Mouse (Mus musculus) thymus, adult 2 months (tissue): ENCODE results near the gene Ifi27. TPM values are rescaled to one million over a fixed set of nuclear protein-coding genes. Genes with fewer than 3 reads are reported as not detected.
"Not testable (repeated sequence)": the region's sequence is repeated elsewhere in the genome, so short reads cannot be mapped to it uniquely, and the experiment has no call there.

Experiments
- DNase-seq: peaks from one replicate; pipeline ENCODE4 v3.0.0; 2021
- H3K27ac ChIP-seq: fragments of 200-500 bp; 2 replicates; pipeline ENCODE4 v1.5.1; 2012; ENCODE audit warnings: low read length, control low read depth; ENCODE audit not compliant: control insufficient read depth, insufficient read depth
- H3K27me3 ChIP-seq: fragments of 200-500 bp; 2 replicates; pipeline ENCODE4 v1.6.1; 2012; ENCODE audit warnings: mild to moderate bottlenecking, low read length, moderate library complexity, mixed read lengths; ENCODE audit not compliant: control insufficient read depth, insufficient read depth
- H3K36me3 ChIP-seq: fragments of 200-500 bp; 2 replicates; pipeline ENCODE4 v1.6.1; 2012; ENCODE audit warnings: mild to moderate bottlenecking, low read length, moderate library complexity; ENCODE audit not compliant: control insufficient read depth, insufficient read depth
- H3K4me1 ChIP-seq: fragments of 200-500 bp; replicated peaks from 2 replicates; pipeline ENCODE4 v1.6.1; 2012; ENCODE audit warnings: low read length; ENCODE audit not compliant: control insufficient read depth, insufficient read depth
- H3K4me3 ChIP-seq: fragments of 200-500 bp; 2 replicates; pipeline ENCODE4 v1.5.1; 2012; ENCODE audit warnings: mild to moderate bottlenecking, low read length, control low read depth, moderate library complexity; ENCODE audit not compliant: control insufficient read depth, insufficient read depth
- CTCF ChIP-seq: fragments of 200-500 bp; IDR thresholded peaks from 2 replicates; pipeline ENCODE4 v1.5.1; 2012; ENCODE audit warnings: mild to moderate bottlenecking, control low read depth, low read length, moderate library complexity, borderline replicate concordance; ENCODE audit not compliant: control insufficient read depth, poor library complexity, insufficient read depth; ENCODE audit errors: extremely low read depth
- POLR2A ChIP-seq: fragments of 200-500 bp; IDR thresholded peaks from 2 replicates; pipeline ENCODE4 v1.6.1; 2012; ENCODE audit warnings: mild to moderate bottlenecking, low read length, control low read depth, moderate library complexity; ENCODE audit not compliant: control insufficient read depth, poor library complexity, insufficient read depth; ENCODE audit errors: extremely low read depth
- WGBS: fragments of 180-500 bp; shearing (Covaris S2); methylation state at CpG from one replicate; pipeline ENCODE4 v1.1.7; 2018; 5-methylcytosine and 5-hydroxymethylcytosine counted together
- polyA plus RNA-seq: library from polyadenylated mRNA; depleted of rRNA; stranded (reverse); fragments of >200 nt; gene quantifications from 2 replicates; pipeline ENCODE4 v1.2.3, GENCODE M21; 2012

Gene Ifi27
- polyA plus RNA-seq, 1 experiment = 540 TPM

- Histone ChIP-seq H3K27ac (no peak overlapping the region), H3K36me3 (peaks cover 3% of the 10 kb centered on the region; the same call in 1 of the 2 replicates), H3K4me3 (no peak overlapping the region), H3K27me3 (no peaks in the 10 kb centered on the region), H3K4me1 (no peaks in the 10 kb centered on the region; the same call in 1 of the 2 replicates)
- DNase-seq = no peak
- TF ChIP-seq POLR2A (no peak), CTCF (no peak)
- 91% methylated on average over 3 of the region's 3 CpGs for WGBS
Observed at GRCm38 (mm10) chr12:103445060-103445459, 11.0 kb downstream of the Ifi27 start.

- Histone ChIP-seq H3K4me3 (no peak overlapping the region), H3K36me3 (no peaks in the 10 kb centered on the region), H3K4me1 (no peaks in the 10 kb centered on the region), H3K27ac (no peak overlapping the region), H3K27me3 (no peaks in the 10 kb centered on the region)
- DNase-seq = no peak
- TF ChIP-seq CTCF = no peak
- no peak for TF ChIP-seq POLR2A
Observed at GRCm38 (mm10) chr12:103453361-103453760, 19.4 kb downstream of the Ifi27 start.

GRCm38 (mm10) chr12:103456727-103457126, 22.7 kb downstream of the Ifi27 start:
- DNase-seq, H3K4me1 ChIP-seq, H3K4me3 ChIP-seq, H3K36me3 ChIP-seq, H3K27me3 ChIP-seq, H3K27ac ChIP-seq: not testable (repeated sequence)
- WGBS = no CpG with 5 or more reads among the region's 1 CpGs

GRCm38 (mm10) chr12:103457140-103457539, 23.1 kb downstream of the Ifi27 start, which contains the start of gene Ifi27l2b:
Gene Ifi27l2b, minus strand, starts transcription at chr12:103457223.
- TF ChIP-seq CTCF (no peak), POLR2A (no peak)
- Histone ChIP-seq H3K4me1 (no peaks in the 10 kb centered on the region), H3K27me3 (no peaks in the 10 kb centered on the region), H3K27ac (no peak within 1 kb of the TSS), H3K36me3 (no peaks in the 10 kb centered on the region), H3K4me3 (no peak within 1 kb of the TSS)
- 65% methylated on average over 3 of the region's 3 CpGs for WGBS
- no peak for DNase-seq

GRCm38 (mm10) chr12:103474481-103474880, 40.5 kb downstream of the Ifi27 start:
- no peaks in the 10 kb centered on the region for H3K27me3 ChIP-seq
- DNase-seq = no peak
- no peak overlapping the region for H3K4me3 ChIP-seq
- no peaks in the 10 kb centered on the region for H3K4me1 ChIP-seq
- no peak overlapping the region for H3K27ac ChIP-seq
- 53% methylated on average over 2 of the region's 2 CpGs for WGBS
- TF ChIP-seq CTCF (no peak), POLR2A (no peak)
- no peaks in the 10 kb centered on the region for H3K36me3 ChIP-seq

GRCm38 (mm10) chr12:103476779-103477389, 42.9 kb downstream of the Ifi27 start:
- H3K4me3 ChIP-seq = no peak overlapping the region
- DNase-seq = no peak
- no peak overlapping the region for H3K27ac ChIP-seq
- 93% methylated on average over 1 of the region's 1 CpGs for WGBS
- H3K36me3 ChIP-seq = no peaks in the 10 kb centered on the region
- TF ChIP-seq POLR2A = no peak
- no peak for TF ChIP-seq CTCF
- no peaks in the 10 kb centered on the region for H3K27me3 ChIP-seq
- no peaks in the 10 kb centered on the region for H3K4me1 ChIP-seq

- no peaks in the 10 kb centered on the region for H3K4me1 ChIP-seq
- H3K4me3 ChIP-seq = no peak overlapping the region
- DNase-seq = no peak
- H3K27ac ChIP-seq = no peak overlapping the region
- no peak for TF ChIP-seq CTCF
- no peak for TF ChIP-seq POLR2A
- no peaks in the 10 kb centered on the region for H3K36me3 ChIP-seq
- WGBS = 81% methylated on average over 7 of the region's 7 CpGs
- no peaks in the 10 kb centered on the region for H3K27me3 ChIP-seq
Observed at GRCm38 (mm10) chr12:103477461-103478015, 43.5 kb downstream of the Ifi27 start.
